Mouse (Mus musculus) bone marrow macrophage, adult 2 months (primary cell): ENCODE measurements around the gene Zfp541.

Experiments
- CTCF ChIP-seq: IDR thresholded peaks from 2 replicates; pipeline ENCODE4 v1.5.1; 2012; ENCODE audit warnings: low read depth, mild to moderate bottlenecking, low read length, moderate library complexity
- POLR2A ChIP-seq: IDR thresholded peaks from 2 replicates; pipeline ENCODE4 v1.6.1; 2012; ENCODE audit warnings: mild to moderate bottlenecking, low read depth, low read length, borderline replicate concordance

DNA sequence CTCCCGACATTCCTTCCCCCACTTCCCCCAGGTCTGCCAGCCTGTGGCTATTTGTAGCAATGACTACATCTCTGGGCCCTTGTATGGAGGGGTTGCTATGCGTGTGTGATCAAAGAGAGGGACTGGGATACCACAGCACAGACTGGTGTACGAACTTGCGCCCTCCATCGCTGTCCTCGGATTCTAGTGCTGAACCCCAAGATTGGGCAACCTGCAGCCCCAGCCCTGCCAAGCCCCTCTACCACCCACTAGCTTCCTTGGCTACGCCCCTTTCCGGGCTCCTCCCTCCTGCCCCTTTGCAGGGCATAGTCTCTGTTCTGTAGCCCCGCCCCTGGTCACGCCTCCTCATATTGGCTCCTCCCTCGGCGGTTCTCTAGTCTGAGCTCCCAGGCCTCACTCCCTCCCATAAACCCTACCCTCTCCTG, 67.8 kb downstream of the Zfp541 start, which contains the start of gene Slc8a2:
- TF ChIP-seq CTCF: no peak
- TF ChIP-seq POLR2A: no peak
